Mouse (Mus musculus) right cerebral cortex, postnatal 36 days (tissue): ENCODE data around the gene Klri1.
"Not testable (repeated sequence)": the region's sequence is repeated elsewhere in the genome, so short reads cannot be mapped to it uniquely, and the experiment has no call there.

ENCODE experiments used
- DNase-seq, 2 experiments: peaks; one replicate each; pipeline ENCODE4 v3.0.0; 2022; ENCODE audit warnings: low spot score in 2 of 2, mixed read lengths in 1 of 2

Gene Klri1

DNA sequence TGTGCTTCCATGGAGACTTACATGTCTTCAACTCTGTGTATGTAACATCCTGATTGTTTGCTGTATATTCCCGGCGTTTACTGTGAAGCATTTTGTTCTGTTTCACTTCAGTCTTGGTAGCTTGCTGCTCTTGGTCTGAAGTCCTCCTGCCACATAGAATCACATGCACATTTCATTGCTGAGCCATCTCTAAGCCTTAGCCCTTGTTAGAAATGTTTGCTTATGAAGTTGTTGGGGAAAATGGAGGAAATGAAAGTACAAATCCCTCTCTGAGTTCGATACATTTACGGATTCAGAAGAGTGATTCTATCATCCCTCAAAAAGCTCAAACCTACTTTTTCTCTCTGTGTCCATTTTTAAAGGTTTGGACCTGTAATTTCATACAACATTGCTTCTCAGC lies at the start of gene Klri1:
Klri1 (minus strand) TSS at position 101 of the 400 bp plus-strand sequence.
- no peak for DNase-seq

DNA sequence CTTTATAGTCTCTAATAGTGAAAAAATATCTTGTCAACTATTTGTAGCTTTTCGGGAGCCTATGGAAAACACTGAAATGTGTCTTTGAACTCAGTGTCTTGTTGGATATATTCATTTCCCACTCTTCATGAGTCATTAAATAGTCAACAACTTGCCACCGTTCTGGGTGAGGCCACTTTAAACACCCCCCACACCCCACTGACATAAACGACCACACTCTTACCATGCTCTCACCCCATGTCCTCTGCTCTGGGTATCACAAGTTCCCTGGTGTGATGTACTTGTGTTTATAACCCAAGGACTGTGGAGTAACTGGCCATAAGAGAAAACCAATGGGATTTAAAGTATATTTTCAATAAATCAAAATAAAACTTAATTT lies 30.7 kb upstream of the Klri1 start:
- no peak for DNase-seq

DNA sequence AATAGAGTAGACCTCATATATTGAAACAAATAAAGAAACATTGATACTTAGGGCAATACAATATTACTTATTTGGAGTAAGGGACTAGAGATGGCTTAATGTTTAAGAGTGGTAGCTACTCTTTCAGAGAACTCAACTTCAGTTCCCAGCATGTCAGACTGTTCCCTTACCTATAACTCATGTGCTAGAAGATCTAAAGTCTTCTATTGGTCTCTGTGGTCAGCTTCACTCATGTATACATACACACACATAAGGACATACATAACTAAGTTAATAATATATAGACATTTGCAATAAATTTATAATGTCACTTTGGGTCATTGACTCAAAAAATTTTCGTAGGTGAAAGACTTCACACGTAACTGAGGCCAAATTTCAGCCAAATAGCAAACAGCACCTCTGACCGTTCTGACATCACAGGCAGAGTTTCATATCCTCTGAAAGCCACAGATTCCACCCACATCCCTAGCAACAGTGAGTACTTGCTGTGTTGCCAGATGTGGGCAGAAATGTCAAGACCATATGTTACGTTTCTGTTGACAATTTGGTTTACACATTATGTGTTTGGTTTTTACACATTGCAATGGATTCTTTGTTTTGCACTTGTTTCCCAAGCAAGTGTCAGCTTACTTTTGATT lies 30.2 kb upstream of the Klri1 start:
- no peak for DNase-seq

DNA sequence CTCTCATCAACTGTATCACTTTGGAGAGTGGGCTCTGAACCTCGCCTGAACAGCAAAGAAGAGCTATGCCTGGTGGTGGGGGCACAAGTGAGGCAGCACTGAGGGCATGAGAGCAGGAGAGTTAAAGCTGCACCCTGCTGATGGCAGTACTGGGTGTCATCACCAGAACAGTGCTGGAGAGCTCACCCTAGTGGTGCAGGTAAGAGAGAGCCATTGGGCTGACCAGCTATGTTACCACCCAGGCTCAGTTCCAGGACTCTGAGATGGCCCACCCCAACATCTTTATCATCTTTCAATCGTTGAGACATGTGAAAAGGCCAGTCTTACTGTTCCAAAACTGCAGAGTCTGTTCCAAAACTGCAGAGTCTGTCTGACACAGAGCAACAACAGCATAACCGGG lies 29.2 kb upstream of the Klri1 start:
- DNase-seq = no peak

DNA sequence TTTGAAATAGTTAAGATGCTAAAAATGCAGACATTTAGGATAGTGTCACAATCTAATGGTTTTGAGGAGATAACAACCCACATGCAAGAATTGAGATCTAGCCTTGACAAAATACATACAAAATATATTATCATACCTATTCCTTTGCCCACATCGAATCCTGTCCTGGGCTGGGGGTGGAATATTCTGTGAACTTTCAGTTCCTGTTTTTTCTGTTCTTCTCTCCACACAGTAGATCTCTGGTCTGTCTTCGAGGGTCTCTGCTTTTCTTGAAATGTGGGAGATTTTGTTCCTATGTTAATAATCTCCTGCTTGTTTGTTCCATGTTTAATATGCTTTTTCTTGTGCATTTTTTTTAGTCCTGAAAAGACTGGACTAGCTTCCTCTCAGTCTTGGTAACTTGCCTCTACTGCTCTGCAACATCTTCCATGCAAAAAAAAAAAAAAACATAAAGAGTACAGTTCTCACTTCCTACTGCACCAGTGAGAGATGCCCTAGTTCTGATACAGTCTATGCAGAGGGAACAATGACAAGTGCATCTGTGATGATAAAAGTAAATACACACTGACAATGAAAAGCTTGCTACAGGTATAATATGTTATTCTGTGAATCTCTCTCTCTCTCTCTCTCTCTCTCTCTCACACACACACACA lies 23.3 kb upstream of the Klri1 start, which contains the start of gene Klri2:
Klri2 (minus strand) TSS at position 416 of the 653 bp plus-strand sequence.
- no peak for DNase-seq

DNA sequence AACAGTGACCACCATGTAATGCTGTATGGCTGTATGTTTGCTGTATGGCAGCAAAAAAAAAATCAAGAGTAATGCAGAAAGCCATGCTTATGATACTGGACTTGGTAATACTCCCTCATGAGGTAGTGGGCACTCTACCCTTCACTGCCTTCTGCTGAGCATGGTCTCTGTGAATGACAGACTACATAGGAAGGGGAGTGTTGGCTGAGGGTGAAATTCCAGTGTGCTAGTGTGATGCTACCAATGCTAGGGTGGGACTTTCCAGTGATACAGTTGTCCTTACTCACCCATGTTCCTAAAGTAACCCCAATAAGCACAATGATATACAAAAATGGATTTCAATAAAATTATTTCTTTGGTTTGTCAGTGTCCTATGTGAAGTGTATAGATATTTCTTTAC lies 19.5 kb upstream of the Klri1 start:
- DNase-seq = no peak

DNA sequence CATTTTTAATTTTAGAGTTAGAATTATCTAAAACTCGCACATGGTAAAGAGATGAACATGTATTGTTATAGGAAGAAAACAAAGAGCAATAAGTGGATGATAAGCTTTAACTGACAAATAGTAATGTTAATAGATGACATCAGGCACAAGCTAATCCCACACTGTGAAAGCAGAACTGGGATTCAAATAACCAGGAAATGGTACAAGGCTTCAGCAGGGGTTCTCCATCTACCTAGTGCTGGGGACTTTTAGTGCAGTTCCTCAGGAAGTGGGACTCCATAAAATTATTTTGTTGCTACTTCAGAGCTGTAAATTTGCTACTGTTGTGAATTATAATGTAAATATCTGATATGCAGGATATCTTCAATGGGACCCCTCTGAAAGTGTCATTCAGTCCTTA lies 10.3 kb upstream of the Klri1 start:
- no peak for DNase-seq

DNA sequence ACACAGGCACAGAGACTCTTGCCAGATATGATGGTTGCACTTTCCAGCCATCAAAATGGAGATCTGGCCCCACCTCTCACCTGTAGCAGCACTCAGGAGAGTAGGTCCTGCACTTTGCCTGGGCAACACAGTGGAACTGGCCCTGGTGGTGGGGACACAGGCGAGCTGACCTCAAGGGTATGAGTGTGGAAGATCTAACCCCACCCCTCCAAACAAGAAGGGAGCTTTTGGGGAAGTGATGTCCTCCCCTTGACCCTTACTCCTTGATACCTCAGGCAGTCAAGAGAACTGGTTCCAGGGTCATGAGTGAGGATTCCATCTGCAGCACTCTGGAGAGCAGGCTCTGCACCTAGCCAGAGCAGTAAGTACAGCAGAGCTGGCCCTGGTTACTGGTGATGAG lies 4.5 kb upstream of the Klri1 start:
- no peak for DNase-seq

DNA sequence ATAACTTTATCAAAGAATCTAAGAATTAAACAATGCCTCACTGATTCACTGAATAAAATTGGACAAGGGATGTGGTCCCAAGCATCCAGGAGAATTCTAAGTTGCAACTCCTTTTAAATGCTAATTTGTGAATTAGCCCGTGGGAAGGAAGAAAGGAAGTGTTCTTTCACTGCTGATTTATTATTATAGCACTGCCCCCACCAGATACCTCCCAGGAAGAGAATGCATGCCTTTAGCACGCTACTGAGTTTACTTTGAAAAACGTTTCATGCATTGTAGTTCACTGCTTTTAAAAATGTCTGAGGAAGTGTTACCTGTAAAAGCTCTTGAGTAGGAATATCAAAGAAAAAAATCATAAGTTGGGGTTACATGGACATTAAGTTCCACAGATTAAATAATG lies 3.6 kb upstream of the Klri1 start:
- DNase-seq = no peak

DNA sequence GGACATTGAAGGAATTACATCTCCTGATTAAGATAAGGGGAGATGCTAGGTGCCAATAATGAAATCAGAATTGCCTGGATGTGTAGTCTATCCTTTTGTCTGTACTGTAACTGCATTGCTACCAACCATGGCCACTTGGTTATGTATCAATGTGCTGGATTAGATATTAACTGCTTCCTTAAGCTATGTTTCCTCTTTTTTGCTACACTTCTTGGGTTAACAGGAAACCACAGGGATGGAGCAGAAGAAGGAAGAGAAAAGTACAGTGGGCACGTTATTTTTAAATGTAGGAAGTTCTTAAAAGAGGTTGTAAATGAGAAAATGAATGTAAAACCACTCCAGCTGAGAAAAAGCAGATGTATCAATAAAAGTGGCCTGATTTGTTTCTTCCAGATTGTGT lies 3.4 kb downstream of the Klri1 start:
- no peak for DNase-seq

DNA sequence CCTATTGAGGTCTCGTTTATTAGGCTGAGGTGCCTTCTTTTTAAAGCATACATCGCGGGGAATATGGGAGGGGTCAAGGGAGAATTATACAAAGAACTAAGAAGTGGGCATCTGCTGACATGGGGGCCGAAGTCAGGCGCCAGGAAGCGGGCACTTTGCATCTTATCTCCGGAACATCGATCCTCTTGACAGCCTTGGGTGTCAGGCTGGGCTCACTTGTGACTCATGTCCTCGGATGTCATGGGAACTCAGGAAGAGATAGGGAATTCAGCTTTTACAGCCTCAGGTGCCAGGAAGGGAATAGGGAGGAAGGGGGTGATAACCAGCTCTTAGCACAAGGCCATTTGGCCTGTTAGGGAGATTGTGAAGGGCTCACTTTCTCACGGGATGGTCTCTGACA lies 25.5 kb downstream of the Klri1 start:
- not testable (repeated sequence) for DNase-seq

DNA sequence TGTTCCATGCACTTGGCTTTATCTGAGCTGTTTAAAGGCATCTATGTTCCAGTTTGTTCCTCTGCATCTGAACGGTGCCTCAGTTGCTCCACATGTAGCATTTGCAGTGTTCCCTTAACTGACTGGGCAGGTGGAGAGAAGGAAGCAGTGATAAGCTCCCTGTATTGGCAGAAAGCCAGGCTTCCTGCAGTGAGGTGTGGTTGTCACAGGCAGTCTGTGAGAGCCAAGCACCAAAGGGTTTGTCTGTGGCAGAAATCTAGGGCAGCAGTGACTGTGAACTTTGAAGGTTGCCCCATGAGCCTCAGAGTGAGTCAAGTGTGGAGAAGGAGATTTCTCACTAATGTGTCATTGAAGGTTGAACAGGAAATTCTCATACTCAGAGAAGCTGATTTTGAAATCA lies 36.6 kb downstream of the Klri1 start:
- no peak for DNase-seq

DNA sequence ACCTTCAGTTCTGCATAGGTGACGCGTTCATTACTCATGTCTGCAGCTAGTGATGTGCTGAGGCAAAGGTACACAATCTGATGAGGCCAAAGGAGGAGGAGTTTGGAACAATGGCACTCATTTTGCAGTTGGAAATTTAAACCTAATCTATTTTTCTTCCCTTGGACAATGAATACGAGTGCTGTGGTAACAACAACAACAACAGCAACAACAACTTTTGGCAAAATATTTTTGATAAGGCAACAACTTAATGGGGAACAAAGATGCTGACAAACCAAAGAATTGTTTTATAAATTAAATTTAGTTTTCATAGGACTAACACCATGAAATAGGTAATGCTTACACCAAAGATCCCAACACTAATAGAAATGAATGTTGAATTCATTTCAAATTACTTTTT lies 38.1 kb downstream of the Klri1 start, which contains the start of gene Klrc1:
Klrc1 (minus strand) TSS at position 101 of the 400 bp plus-strand sequence.
- DNase-seq = no peak

DNA sequence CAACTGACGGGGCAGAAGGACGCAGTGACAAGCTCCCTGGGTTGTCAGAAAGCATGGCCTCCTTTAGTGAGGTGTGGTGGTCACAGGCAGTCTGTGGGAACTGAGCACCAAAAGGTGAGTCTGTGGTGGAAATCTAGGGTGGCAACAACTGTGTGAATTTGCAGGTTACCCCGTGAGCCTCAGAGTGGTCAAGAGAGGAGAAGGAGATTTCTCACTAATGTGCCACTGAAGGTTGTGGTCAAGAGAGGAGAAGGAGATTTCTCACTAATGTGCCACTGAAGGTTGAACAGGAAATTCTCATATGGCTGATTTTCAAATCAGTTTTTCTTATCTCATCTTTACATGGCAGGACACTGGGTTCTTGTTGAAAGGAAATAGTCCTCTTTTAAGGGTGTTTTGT lies 55.6 kb downstream of the Klri1 start:
- not testable (repeated sequence) for DNase-seq

DNA sequence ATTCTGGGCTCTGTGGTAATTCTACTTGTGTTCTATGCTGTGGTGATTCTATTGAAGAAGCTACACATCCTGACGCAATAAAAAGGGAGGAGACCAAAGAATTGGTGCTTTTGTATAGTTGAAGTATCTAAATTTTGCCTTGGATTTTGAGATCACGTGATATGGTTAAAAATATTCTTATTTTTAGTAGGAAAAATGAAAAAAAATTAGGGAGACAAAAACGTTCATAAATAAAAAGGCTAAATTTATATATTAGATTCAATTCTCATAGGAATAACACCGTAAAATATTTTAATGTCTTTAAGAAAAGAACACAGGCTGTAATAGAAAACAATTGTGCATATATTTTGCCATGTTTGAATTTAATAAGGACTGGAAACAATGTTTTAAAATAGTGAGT lies 56.3 kb downstream of the Klri1 start, which contains the start of gene Klrc2:
Klrc2 (minus strand) TSS at position 101 of the 400 bp plus-strand sequence.
- DNase-seq = not testable (repeated sequence)
